In genomic region chrX:103366201-103366600, GRCm38 (mm10) we compare ENCODE assay signal across 17 mouse cellular contexts. TPM values are rescaled to one million over a fixed set of nuclear protein-coding genes. Genes with fewer than 3 reads are reported as not detected.
DNase-seq lines count a peak whose midpoint lies in the region; ATAC-seq and TF ChIP-seq lines count a peak whose summit lies in the region.
"Had no signal": no experiment of that assay in that cellular context is flagged by ENCODE, and none has a peak within 500 bp of the region (broad histone marks: within the 10 kb centered on the region; RNA-seq: fewer than 3 reads in every experiment).

No protein-coding gene starts in this region.

- DNase-seq in heart, postnatal 10 days: peak; percentile 1 to 7
- DNase-seq in heart, adult 9 months (ENCODE audit: low spot score in 2 of 2): no peak
- DNase-seq in lung, postnatal 25 days (ENCODE audit: low spot score): peak; percentile 3
- DNase-seq in lung, postnatal 36 days: no peak
- no peak for DNase-seq in Patski (ENCODE audit: low read depth, low spot score)
- peak; percentile 50 for DNase-seq in fibroblast of lung, adult 2 months (ENCODE audit: low read depth)
- no peak for DNase-seq in embryonic facial prominence, embryonic 10.5 days (ENCODE audit: low spot score)
- DNase-seq in spleen, postnatal 36 days (ENCODE audit: low spot score in 2 of 2): no peak
- DNase-seq: cerebellum, adult 9-11 months; gastrocnemius, postnatal 10 days; lung, embryonic 14.5 days had no signal

- in situ Hi-C loops in Patski (cut with MboI; ENCODE audit: low pct_unique_long_range_greater_than_20kb): no loop called here

- TF ChIP-seq CTCF in Patski (IDR thresholded peaks at IDR 0.05): no peak

- CTCF ChIA-PET in Patski (lab: Charles Lee): no interaction called here

- H3K27ac ChIP-seq in embryonic facial prominence, embryonic 10.5 days (replicated peaks): no peak overlapping the region
- H3K27ac ChIP-seq: kidney, postnatal 0 days; stomach, embryonic 15.5 days had no signal

- no peaks in the 10 kb centered on the region for H3K4me1 ChIP-seq in embryonic facial prominence, embryonic 10.5 days
- H3K4me1 ChIP-seq: stomach, embryonic 15.5 days had no signal

- H3K27me3 ChIP-seq in Patski: peaks cover 79% of the 10 kb centered on the region
- H3K27me3 ChIP-seq in embryonic facial prominence, embryonic 10.5 days (replicated peaks; ENCODE audit: low read depth, poor library complexity, severe bottlenecking): peaks cover 83% of the 10 kb centered on the region
- H3K27me3 ChIP-seq: stomach, embryonic 15.5 days had no signal

- POLR2A ChIA-PET in Patski (lab: Charles Lee): no interaction called here

- ATAC-seq in Patski: peak; percentile 76

- H3K9me3 ChIP-seq in embryonic facial prominence, embryonic 10.5 days: no peaks in the 10 kb centered on the region
- H3K9me3 ChIP-seq: stomach, embryonic 15.5 days had no signal

- no peaks in the 10 kb centered on the region for H3K36me3 ChIP-seq in embryonic facial prominence, embryonic 10.5 days (replicated peaks)
- H3K36me3 ChIP-seq: stomach, embryonic 15.5 days had no signal

- H3K4me3 ChIP-seq in embryonic facial prominence, embryonic 10.5 days: no peak overlapping the region
- H3K4me3 ChIP-seq: myocyte; stomach, embryonic 15.5 days had no signal

- 68% methylated on average over 5 of the region's 5 CpGs for WGBS in embryonic facial prominence, embryonic 10.5 days

- intact Hi-C loops in heart, postnatal 10 days (cut with DNase I): no loop called here

RNA-seq across cellular contexts. Expression of gene Chic1, which starts 9.9 kb away (rescaled TPM):
- 1 to 10 TPM; 1.2 to 1.3 TPM for total RNA-seq in heart, postnatal 10 days (2021)
- 2.8 TPM for polyA plus RNA-seq in Patski (2021)
- polyA plus RNA-seq in embryonic facial prominence, embryonic 10.5 days (2016; fragmentation: Nextera tagmentation; extraction: Ambion mirVana): 4.4 and 4.5 TPM in 2 replicates

RNA-seq across cellular contexts. Expression of gene Cdx4, which starts 45.0 kb away (rescaled TPM):
- total RNA-seq in heart, postnatal 10 days (2021): not detected
- not detected for polyA plus RNA-seq in Patski (2021)
- polyA plus RNA-seq in embryonic facial prominence, embryonic 10.5 days (2016; fragmentation: Nextera tagmentation; extraction: Ambion mirVana): not detected in 2 replicates
- total RNA-seq: adrenal gland, postnatal 4 days; gastrocnemius, postnatal 10 days; heart, postnatal 25 days had no signal
- polyA plus RNA-seq: kidney, postnatal 0 days; limb, embryonic 11.5 days; lung, embryonic 14.5 days; myocyte; stomach, embryonic 15.5 days had no signal

RNA-seq across cellular contexts. Expression of gene Tsx, which starts 48.1 kb away (rescaled TPM):
- total RNA-seq in heart, postnatal 10 days (2021): not detected
- polyA plus RNA-seq in Patski (2021): 0.27 TPM
- 0.44 TPM in 1 of 2 replicates, not detected in the other for polyA plus RNA-seq in embryonic facial prominence, embryonic 10.5 days (2016; fragmentation: Nextera tagmentation; extraction: Ambion mirVana)
- total RNA-seq: gastrocnemius, postnatal 10 days; heart, postnatal 25 days had no signal
- polyA plus RNA-seq: myocyte had no signal

RNA-seq across cellular contexts. Expression of gene Gm26992, which starts 55.6 kb away (rescaled TPM):
- not detected for total RNA-seq in heart, postnatal 10 days (2021)
- polyA plus RNA-seq in Patski (2021): not detected
- polyA plus RNA-seq in embryonic facial prominence, embryonic 10.5 days (2016; fragmentation: Nextera tagmentation; extraction: Ambion mirVana): not detected in 2 replicates
- total RNA-seq: adrenal gland, postnatal 4 days; gastrocnemius, postnatal 10 days; heart, postnatal 25 days had no signal
- polyA plus RNA-seq: kidney, postnatal 0 days; limb, embryonic 11.5 days; lung, embryonic 14.5 days; myocyte; stomach, embryonic 15.5 days had no signal

Comparison
In these comparisons a context has a peak if more than half of its experiments do, and no peak if none do; other contexts are left out.
1. DNase-seq: peak in heart, postnatal 10 days (2 of 2), lung, postnatal 25 days (single experiment) and fibroblast of lung, adult 2 months (single experiment); none in heart, adult 9 months (0 of 2), lung, postnatal 36 days (single experiment), Patski (single experiment), embryonic facial prominence, embryonic 10.5 days (single experiment) and spleen, postnatal 36 days (0 of 2).